Mouse (Mus musculus) retina, embryonic 14.5 days (tissue): Measurements from ENCODE around the gene Mamstr.

Experiments
- DNase-seq: peaks from one replicate; pipeline ENCODE4 v3.0.0-alpha.2; 2015; ENCODE audit warnings: low spot score

The Mamstr gene

GRCm38 (mm10) chr7:45693921-45694591 is 54.3 kb downstream of the Mamstr start, which contains the start of gene Sec1:
TSS of gene Sec1 (minus strand) at chr7:45694402.
- no peak for DNase-seq

GRCm38 (mm10) chr7:45695098-45695497 is 55.3 kb downstream of the Mamstr start:
- no peak for DNase-seq
